Mouse (Mus musculus): ENCODE measurements around the gene Vill. TPM values are rescaled to one million over a fixed set of nuclear protein-coding genes. Genes with fewer than 3 reads are reported as not detected.

Gene Vill
- total RNA-seq, 2 experiments from 2014 or later, result 1.5 to 3.7 TPM

GRCm38 (mm10) chr9:119034069-119034468, 18.5 kb upstream of the Vill start:
- no peak for DNase-seq
- intact Hi-C loops (cut with DNase I), result no loop called here

DNA sequence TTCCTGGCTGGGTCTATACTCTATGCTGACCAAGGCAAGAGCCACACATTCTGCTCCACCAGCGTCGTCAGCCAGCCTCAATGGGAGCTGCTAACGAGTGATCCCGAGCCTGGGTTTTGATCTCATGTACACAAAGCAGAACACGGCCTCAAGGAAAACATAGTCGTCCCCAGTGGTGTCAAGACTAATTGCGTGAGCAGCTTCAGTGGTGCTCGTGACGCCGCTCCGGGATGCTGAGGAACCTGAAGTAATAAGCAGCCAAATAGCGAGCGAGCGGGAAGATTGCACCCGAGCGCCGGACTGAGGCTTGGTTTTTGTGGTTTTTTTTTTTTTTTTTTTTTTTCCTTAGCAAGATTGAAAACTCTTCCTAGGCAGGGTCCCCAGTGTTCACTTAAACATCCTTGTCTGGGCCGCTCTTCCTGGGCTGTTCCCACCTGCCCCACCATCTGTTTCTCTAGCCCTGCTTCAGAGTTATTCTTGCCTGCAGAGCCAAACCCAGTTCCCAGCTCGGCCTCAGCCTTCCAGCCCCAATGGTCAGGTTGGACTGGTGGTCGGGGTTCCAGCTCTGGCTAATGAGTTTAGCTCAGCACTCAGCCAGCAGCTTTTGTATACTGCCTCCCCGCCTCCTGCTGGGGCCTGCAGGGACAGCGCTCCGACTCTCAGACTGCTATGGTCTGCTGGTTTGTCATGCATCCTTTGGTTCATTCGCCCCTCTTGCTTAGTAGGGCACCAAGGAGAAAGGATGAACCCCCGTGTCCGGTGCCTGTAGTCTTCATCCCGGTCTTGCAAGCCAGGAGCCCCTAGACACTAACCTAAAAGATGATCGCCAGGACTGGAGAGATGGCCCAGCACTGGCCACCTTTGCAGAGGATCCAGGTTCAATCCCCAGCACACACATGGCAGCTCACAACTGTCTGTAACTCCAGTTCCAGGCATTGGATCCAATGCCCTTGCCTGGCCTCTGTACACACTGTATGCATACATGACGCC, 17.6 kb upstream of the Vill start:
- intact Hi-C loops (cut with DNase I), result no loop called here
- DNase-seq, result no peak

GRCm38 (mm10) chr9:119035836-119036235, 16.7 kb upstream of the Vill start:
- DNase-seq, result peak; percentile 86
- intact Hi-C loops (cut with DNase I), result loop anchor here (2.0 kb wide), 1 partner anchor 31 kb away; no protein-coding TSS in a partner anchor

DNA sequence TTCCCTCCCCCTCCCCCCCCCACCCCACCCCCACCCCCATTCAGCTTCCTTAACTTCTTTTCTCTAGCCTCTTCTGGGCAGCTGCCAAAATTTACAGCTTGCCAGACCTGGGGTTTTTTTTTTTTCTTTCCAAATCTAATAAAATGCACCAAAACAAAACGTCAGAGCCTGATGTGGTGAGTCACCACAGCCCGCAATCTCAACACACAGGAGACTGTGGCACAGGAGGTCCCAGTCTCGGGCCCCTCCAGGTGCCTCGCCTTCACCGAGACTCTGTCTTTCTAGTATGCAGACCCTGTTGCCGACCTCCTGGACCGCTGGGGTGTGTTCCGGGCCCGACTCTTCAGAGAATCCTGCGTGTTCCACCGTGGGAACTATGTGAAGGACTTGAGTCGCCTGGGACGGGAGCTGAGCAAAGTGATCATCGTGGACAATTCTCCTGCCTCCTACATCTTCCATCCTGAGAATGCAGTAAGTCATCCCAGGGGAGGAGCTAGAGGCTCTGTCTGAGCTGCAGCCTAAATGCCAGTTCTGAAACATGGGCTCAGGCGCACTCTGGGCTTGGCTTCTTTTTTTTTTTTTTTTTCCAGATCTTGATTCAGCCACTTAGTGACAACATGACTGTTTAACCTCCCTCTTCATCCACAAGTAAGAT, 15.4 kb upstream of the Vill start:
- intact Hi-C loops (cut with DNase I), result loop anchor here (2.0 kb wide), 1 partner anchor 30 kb away; no protein-coding TSS in a partner anchor
- peak; percentile 38 to 55 for DNase-seq

DNA sequence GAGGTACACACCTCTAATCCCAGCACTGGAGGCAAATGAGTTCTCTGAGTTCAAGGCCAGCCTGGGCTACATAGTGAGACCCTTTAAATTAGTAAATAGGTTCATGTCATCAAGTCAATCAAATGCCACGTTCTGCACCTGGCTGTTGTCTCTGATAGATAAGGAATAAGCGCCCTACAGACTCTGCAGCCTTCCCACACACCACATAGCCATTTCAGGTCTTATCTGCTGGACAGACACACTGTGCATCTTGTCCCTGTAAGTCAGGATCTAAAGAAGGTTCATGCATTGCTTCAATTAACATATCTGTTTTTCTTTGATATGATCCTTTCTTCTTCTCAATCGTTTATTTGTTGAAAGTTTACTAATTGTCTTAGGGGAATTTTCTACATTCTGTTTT, 14.0 kb upstream of the Vill start:
- intact Hi-C loops (cut with DNase I), result no loop called here
- no peak for DNase-seq

DNA sequence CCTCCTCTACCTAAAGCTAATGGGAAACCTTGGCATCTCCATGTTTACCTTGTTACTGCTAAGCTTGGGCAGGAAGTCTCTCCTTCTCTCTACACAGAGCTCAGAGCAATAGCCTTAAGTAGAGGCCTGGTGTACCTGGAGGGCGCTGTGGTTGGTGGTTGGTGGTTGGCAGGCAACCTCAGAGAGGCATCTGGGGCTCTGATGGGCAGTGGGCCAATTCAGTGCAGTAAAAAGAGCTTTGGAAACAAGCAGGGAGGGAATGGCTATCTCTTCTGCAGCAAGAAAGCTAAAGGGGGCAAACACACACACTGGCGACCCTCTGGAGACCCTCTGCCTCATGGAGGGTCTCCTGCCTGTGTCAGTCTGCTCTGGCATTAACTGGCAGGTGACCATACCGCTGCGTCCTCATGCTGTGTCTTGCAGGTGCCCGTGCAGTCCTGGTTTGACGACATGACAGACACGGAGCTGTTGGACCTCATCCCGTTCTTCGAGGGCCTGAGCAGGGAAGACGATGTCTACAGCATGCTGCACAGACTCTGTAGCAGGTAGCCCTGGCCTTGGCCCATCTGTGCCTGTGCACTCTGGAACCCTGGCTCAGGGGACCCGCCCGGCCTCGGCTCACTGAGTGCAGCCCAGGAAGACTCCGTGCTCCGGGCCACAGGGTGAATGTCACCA, 12.3 kb upstream of the Vill start:
- no peak for DNase-seq
- intact Hi-C loops (cut with DNase I), result no loop called here

DNA sequence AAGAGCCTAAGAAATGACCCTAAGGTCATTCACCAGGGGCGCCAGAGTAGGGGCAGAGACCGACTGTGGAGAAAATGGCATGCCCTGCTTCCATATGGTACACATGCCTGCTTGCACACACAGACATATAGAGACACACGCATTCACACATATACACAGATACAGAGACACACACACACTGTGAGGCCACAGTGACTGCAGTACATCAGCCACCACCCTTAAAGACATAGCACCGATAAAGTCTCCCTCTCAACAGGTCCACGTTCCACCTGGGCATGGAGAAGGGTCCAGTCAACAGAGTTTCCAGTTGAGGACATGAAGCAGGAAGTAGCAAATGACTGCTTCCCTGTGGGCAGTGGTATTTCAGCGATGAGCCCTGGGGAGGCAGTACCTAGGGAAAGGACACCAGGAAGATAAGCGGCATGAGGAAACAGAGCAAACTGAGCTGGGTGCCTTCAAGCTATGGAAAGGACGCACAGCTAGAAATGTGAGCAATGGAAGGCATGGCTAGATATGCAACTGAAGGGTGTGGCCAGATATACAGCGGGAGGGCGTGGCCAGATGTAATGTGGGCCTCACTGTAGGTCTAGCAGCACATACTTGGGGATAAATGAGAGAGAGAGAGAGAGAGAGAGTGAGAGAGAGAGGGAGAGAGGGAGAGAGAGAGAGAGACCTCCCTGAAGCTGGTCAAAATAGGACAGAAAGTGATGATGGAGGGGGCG, 4.2 kb upstream of the Vill start:
- DNase-seq, result no peak
- intact Hi-C loops (cut with DNase I), result no loop called here

- no peak for DNase-seq
- intact Hi-C loops (cut with DNase I), result no loop called here
These were observed 1.4 kb upstream of the Vill start for GRCm38 (mm10) chr9:119051158-119051557.

DNA sequence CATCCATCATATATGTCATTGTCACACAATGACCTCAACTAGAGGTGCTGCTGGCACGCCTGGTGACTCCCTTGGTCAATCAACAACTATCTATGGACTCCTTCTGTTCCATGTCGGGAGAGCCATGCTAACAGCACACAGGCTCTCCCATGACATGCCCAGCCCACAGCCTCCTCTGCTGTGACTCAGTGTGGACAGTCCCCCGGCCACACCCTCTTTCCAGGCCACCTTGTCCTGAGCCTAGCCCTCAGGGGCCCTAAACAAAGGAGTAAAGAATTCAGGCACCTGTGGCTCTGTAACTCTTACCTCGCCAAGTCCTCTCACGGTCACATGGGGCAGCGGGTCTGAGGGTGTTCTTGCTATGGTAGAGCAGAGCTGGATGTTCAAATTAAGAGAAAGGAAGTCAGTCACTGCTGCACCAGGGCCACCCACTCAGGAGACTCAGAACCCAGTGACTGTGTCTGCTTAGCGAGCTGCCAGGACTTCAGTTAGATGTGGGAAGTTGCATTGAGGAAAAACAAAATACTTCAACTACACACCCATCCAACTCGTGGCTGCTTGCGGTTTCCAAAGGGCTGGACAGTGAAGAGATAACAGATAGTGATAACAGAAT, 1.5 kb downstream of the Vill start:
- intact Hi-C loops (cut with DNase I), result no loop called here
- DNase-seq, result no peak

- intact Hi-C loops (cut with DNase I), result no loop called here
- no peak for DNase-seq
These were observed 2.8 kb downstream of the Vill start for GRCm38 (mm10) chr9:119055336-119055735.

GRCm38 (mm10) chr9:119058245-119058644, 5.7 kb downstream of the Vill start:
- no peak for DNase-seq
- intact Hi-C loops (cut with DNase I), result no loop called here

GRCm38 (mm10) chr9:119060701-119061100, 8.1 kb downstream of the Vill start:
- no peak for DNase-seq
- intact Hi-C loops (cut with DNase I), result no loop called here

DNA sequence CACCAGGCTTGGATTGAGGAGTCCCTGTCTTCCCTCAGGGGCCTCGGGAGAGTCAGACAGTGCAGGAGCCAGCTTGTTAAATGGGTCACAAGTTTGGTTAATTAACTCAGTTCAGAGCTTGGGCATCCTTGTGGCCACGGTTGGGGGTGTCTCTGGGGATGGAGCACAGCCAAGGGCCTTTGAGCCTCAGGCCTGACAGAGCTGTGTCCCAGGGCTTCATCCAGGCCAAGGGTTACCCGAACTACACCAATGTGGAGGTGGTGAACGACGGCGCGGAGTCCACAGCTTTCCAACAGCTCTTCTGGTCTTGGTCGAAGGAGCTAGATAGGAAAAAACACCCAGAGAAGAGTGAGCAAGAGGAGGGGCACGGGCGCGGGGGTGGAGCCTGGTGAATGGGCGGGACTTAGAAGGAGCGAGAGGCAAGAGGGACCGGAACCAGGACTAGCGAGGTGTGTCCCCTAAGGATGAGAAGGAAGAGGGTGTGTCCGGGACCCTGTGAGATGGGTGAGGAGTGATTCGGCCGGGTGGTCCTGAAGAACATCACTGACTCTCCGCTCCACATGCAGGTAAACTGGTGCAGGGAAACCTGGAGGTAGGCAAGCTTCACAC, 10.6 kb downstream of the Vill start:
- intact Hi-C loops (cut with DNase I), result no loop called here
- no peak for DNase-seq

DNA sequence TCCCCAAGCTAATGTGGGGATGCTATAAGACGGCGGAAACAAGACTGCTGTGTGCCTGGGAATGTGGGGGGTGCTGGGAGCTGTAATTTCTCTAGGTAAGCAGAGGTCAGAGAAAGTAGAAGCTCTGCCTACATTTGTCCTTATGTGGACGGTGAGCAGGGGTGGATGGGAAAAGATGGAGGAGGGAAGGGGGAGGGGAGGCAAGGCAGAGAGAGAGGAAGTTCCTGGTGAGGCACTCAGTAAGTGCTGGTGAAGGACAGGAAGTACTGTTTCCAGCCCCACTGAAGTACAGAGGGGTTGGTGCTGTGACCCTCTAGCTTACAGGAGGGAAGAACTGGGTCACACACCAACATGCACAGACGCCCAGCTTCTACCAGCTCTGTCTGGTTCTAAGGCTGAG, 11.7 kb downstream of the Vill start:
- no peak for DNase-seq
- intact Hi-C loops (cut with DNase I), result no loop called here

- intact Hi-C loops (cut with DNase I), result loop anchor here (1.0 to 5.0 kb wide), 3 partner anchors 31 to 480 kb away; no protein-coding TSS in a partner anchor
- peak; percentile 82 to 89 for DNase-seq
These were observed 15.0 kb downstream of the Vill start for GRCm38 (mm10) chr9:119067601-119068000.

DNA sequence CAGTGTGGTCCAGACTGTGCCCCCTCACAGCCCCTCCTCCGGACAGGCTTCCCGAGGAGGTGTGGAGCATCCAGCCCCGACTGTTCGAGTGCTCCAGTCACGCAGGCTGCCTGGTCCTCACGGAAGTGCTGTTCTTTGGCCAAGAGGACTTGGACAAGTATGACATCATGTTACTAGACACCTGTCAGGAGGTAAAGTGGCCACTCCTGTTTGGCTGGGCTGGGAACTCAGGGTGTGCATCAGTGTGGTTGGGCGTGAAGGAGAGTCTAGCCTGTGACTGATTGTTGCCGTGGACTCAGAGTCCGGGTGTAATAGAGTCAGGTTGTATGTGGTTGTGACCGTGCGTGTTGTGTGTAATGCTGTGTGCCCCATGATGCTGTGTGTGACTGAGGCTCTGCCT, 15.7 kb downstream of the Vill start:
- intact Hi-C loops (cut with DNase I), result loop anchor here (5.0 kb wide), 1 partner anchor 481 kb away; no protein-coding TSS in a partner anchor

DNA sequence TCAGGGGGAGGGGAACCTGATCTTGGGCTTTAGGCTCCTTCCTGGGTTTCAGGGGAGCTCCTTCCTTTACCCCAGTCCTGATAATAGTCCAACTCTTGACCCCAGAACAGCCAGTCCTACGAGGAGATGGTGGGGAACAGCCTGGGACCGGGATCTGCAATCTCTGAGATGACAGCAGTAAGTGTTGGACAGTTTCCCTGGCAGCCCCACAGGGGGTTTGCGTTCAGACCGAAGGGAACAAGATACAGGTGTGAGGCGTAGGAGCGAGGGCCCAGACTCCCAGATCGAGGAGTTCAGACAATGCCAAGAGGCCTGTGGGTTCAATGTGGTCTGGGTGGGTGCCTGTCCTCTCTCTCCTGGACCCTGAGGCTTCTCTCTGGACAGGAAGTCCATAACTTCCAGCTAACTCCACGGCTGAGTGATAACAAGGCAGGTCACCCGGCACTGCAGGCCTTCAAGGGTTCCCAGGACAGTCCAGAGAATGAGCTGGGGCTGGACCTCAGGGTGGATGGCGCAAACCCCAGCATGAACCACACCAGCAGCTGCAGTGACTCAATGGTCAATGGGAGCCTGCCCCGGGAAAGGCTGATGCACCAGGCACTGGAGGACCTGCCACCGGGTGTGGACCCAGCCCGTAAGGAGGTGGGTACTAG, 17.7 kb downstream of the Vill start:
- no peak for DNase-seq
- intact Hi-C loops (cut with DNase I), result no loop called here

More for the DNA sequence above, 15.7 kb downstream of the Vill start:
- no peak for DNase-seq

- DNase-seq, result no peak
- intact Hi-C loops (cut with DNase I), result no loop called here
These were observed 19.2 kb downstream of the Vill start for GRCm38 (mm10) chr9:119071786-119072185.
